Mouse (Mus musculus): ENCODE data around the gene Clcn2.

The Clcn2 gene

DNA sequence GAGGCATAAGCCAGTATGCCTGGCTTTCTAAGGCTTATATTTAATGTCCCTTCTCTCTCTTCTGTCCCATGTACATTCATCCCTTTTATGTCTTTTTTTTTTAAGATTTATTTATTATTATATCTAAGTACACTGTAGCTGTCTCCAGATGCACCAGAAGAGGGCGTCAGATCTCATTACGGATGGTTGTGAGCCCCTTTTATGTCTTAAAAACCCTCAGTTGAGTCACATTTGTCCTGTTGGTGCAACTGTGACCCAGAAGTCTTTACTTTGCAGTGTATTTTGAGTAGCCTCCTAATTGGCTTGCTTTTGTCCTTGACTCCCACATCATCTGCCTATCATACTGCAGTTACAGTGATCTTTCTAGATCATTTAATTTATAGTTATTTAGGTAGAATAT lies 64.2 kb downstream of the Clcn2 start:
- no peak for DNase-seq (ENCODE audit: low spot score)

Measured in left cerebral cortex, adult 11 months (tissue).